34 mouse cellular contexts compared by ENCODE assay signal in the genomic region with DNA sequence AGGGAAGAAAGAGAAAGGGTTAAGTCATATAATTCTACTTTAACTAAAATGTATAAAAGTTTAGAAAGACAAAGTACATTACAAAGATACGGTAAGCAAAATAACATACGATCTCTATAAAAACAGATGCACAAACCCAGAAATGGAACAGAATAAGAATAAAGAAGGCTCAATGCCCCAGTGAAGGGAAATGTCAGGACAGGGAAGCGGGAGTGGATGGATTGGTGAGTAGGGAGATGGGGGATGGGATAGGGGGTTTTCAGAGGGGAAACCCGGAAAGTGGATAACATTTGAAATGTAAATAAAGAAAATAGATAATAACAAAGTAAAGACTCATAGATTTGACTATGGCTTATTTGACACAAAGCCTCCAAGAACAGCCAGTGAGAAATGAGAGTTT.
"Had no signal": no experiment of that assay in that cellular context is flagged by ENCODE, and none has a peak within 500 bp of the region (broad histone marks: within the 10 kb centered on the region; RNA-seq: fewer than 3 reads in every experiment).

No protein-coding gene starts in this region.

- ATAC-seq: hindbrain, embryonic 16.5 days; hindbrain, postnatal 0 days; inflammation-experienced regulatory T-cells, adult 6 months; intestine, embryonic 15.5 days; intestine, embryonic 16.5 days; intestine, postnatal 0 days had no signal

- H3K27me3 ChIP-seq: heart, embryonic 12.5 days; heart, embryonic 13.5 days; heart, embryonic 15.5 days; hindbrain, embryonic 12.5 days; hindbrain, embryonic 13.5 days; hindbrain, embryonic 15.5 days; intestine, embryonic 15.5 days; kidney, embryonic 15.5 days had no signal

- H3K4me3 ChIP-seq: heart, embryonic 10.5 days; heart, embryonic 12.5 days; heart, embryonic 13.5 days; heart, embryonic 15.5 days; hindbrain, embryonic 10.5 days; hindbrain, embryonic 12.5 days; hindbrain, embryonic 13.5 days; hindbrain, embryonic 15.5 days; intestine, embryonic 15.5 days; kidney, embryonic 15.5 days; layer of hippocampus, adult 2 months had no signal

- H3K4me2 ChIP-seq: heart, embryonic 11.5 days; heart, embryonic 12.5 days; heart, embryonic 13.5 days; heart, embryonic 15.5 days; hindbrain, embryonic 12.5 days; hindbrain, embryonic 13.5 days; hindbrain, embryonic 14.5 days; hindbrain, embryonic 15.5 days; intestine, embryonic 15.5 days; kidney, embryonic 15.5 days had no signal

- H3K27ac ChIP-seq: heart, embryonic 10.5 days; heart, embryonic 13.5 days; heart, embryonic 15.5 days; hindbrain, embryonic 10.5 days; hindbrain, embryonic 12.5 days; hindbrain, embryonic 13.5 days; hindbrain, embryonic 14.5 days; hindbrain, embryonic 15.5 days; hindbrain, postnatal 0 days; intestine, embryonic 15.5 days; kidney, embryonic 15.5 days; kidney, postnatal 0 days; layer of hippocampus, adult 2 months had no signal

- H3K36me3 ChIP-seq: heart, embryonic 10.5 days; heart, embryonic 12.5 days; heart, embryonic 13.5 days; heart, embryonic 15.5 days; hindbrain, embryonic 10.5 days; hindbrain, embryonic 12.5 days; hindbrain, embryonic 13.5 days; hindbrain, embryonic 15.5 days; intestine, embryonic 15.5 days; kidney, embryonic 15.5 days had no signal

- H3K9ac ChIP-seq: heart, embryonic 12.5 days; heart, embryonic 13.5 days; heart, embryonic 15.5 days; hindbrain, embryonic 12.5 days; hindbrain, embryonic 13.5 days; hindbrain, embryonic 14.5 days; hindbrain, embryonic 15.5 days; intestine, embryonic 15.5 days; kidney, embryonic 15.5 days had no signal

- H3K9me3 ChIP-seq: heart, embryonic 10.5 days; heart, embryonic 12.5 days; heart, embryonic 13.5 days; heart, embryonic 15.5 days; hindbrain, embryonic 10.5 days; hindbrain, embryonic 12.5 days; hindbrain, embryonic 13.5 days; hindbrain, embryonic 15.5 days; intestine, embryonic 15.5 days; kidney, embryonic 15.5 days had no signal

- DNase-seq: heart, postnatal 10 days; heart, postnatal 14 days; heart, postnatal 36 days; kidney, adult 11 months; kidney, adult 18-20 months; kidney, adult 2 months; kidney, adult 8-10 months; kidney, adult 9 months; kidney, postnatal 10 days; kidney, postnatal 14 days; kidney, postnatal 25 days; kidney, postnatal 36 days; kidney, postnatal 4 days; layer of hippocampus, adult 9-11 months; layer of hippocampus, postnatal 36 days had no signal
